11 mouse cellular contexts compared by ENCODE assay signal in the genomic region with DNA sequence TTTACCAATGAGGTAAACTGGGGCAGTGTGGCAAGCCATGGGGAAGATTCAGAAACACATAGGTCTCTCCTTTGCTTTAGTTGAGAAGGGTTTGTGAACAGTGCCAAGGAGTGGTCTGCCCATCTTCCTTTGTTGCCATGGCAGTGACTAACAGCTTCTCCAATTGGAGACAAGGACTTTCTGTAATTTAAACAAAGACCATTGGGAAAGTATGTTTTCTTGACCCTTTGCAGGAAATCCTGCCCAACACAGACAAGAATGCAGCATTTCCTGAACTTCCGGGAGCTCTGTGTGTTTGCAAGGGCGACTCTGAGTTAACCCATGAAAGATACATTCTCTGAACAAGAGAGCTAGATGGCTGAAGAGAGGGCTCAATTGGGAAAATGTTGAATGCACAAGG.
A peak's percentile ranks its signal among the peaks of the same experiment; 100 is the strongest.
DNase-seq lines count a peak whose midpoint lies in the region; ATAC-seq lines count a peak whose summit lies in the region.
"Had no signal": no experiment of that assay in that cellular context is flagged by ENCODE, and none has a peak within 500 bp of the region (broad histone marks: within the 10 kb centered on the region; RNA-seq: fewer than 3 reads in every experiment).

No protein-coding gene starts in this region.

- peak; percentile 64 for ATAC-seq in heart, embryonic 16.5 days (replicated peaks; ENCODE audit: extremely low read depth, insufficient read depth, low FRiP score)
- ATAC-seq in hindbrain, embryonic 11.5 days (ENCODE audit: low FRiP score) = no peak
- ATAC-seq: forebrain, embryonic 15.5 days had no signal

- peak; percentile 7 for DNase-seq in thymus, postnatal 0 days (ENCODE audit: low spot score)
- no peak for DNase-seq in thymus, postnatal 36 days
- peak; percentile 6 to 22 for DNase-seq in kidney, postnatal 4 days
- DNase-seq in yolk sac, embryonic 10.5 days (ENCODE audit: low spot score) = peak; percentile 10
- DNase-seq in hindbrain, embryonic 11.5 days (ENCODE audit: low spot score) = no peak
- no peak for DNase-seq in layer of hippocampus, postnatal 36 days
- DNase-seq: adrenal gland, adult 8-10 months; cerebellum, adult 8-10 months had no signal

- no peak overlapping the region for H3K4me3 ChIP-seq in heart, embryonic 16.5 days (ENCODE audit: low read length)
- H3K4me3 ChIP-seq in hindbrain, embryonic 11.5 days (ENCODE audit: low read depth, low read length) = no peak overlapping the region
- H3K4me3 ChIP-seq: forebrain, embryonic 15.5 days; limb, embryonic 13.5 days had no signal

- H3K4me1 ChIP-seq in heart, embryonic 16.5 days (ENCODE audit: control insufficient read depth, insufficient read depth, low read length) = no peaks in the 10 kb centered on the region
- H3K4me1 ChIP-seq in hindbrain, embryonic 11.5 days (replicated peaks; ENCODE audit: control insufficient read depth, insufficient read depth, low read length) = no peaks in the 10 kb centered on the region
- H3K4me1 ChIP-seq: forebrain, embryonic 15.5 days; limb, embryonic 13.5 days had no signal

- H3K9ac ChIP-seq in heart, embryonic 16.5 days (ENCODE audit: low read length) = no peak overlapping the region
- no peak overlapping the region for H3K9ac ChIP-seq in hindbrain, embryonic 11.5 days (ENCODE audit: low read depth, low read length)
- H3K9ac ChIP-seq: forebrain, embryonic 15.5 days; limb, embryonic 13.5 days had no signal

- no peaks in the 10 kb centered on the region for H3K9me3 ChIP-seq in heart, embryonic 16.5 days (replicated peaks; ENCODE audit: control insufficient read depth, low read length)
- no peaks in the 10 kb centered on the region for H3K9me3 ChIP-seq in hindbrain, embryonic 11.5 days (ENCODE audit: control insufficient read depth, low read length)
- H3K9me3 ChIP-seq: forebrain, embryonic 15.5 days; limb, embryonic 13.5 days had no signal

- no peaks in the 10 kb centered on the region for H3K36me3 ChIP-seq in heart, embryonic 16.5 days (ENCODE audit: control insufficient read depth, insufficient read depth)
- no peaks in the 10 kb centered on the region for H3K36me3 ChIP-seq in hindbrain, embryonic 11.5 days (ENCODE audit: control insufficient read depth, insufficient read depth, low read length)
- H3K36me3 ChIP-seq: forebrain, embryonic 15.5 days; limb, embryonic 13.5 days had no signal

- no peaks in the 10 kb centered on the region for H3K27me3 ChIP-seq in heart, embryonic 16.5 days (ENCODE audit: control insufficient read depth, insufficient read depth, low read length)
- H3K27me3 ChIP-seq in hindbrain, embryonic 11.5 days (ENCODE audit: control insufficient read depth, insufficient read depth, low read length) = no peaks in the 10 kb centered on the region
- H3K27me3 ChIP-seq: forebrain, embryonic 15.5 days; limb, embryonic 13.5 days had no signal

- H3K4me2 ChIP-seq in heart, embryonic 16.5 days (ENCODE audit: low read depth, low read length) = no peak overlapping the region
- H3K4me2 ChIP-seq in hindbrain, embryonic 11.5 days (replicated peaks; ENCODE audit: low read depth, low read length) = no peak overlapping the region
- H3K4me2 ChIP-seq: forebrain, embryonic 15.5 days; limb, embryonic 13.5 days had no signal

- H3K27ac ChIP-seq in heart, embryonic 16.5 days (ENCODE audit: low read length) = peak overlapping the region; percentile 50
- H3K27ac ChIP-seq in hindbrain, embryonic 11.5 days (ENCODE audit: low read depth, low read length) = no peak overlapping the region
- H3K27ac ChIP-seq: forebrain, embryonic 15.5 days; limb, embryonic 13.5 days had no signal

- WGBS in heart, embryonic 16.5 days = 40% methylated on average over 2 of the region's 2 CpGs
- WGBS in hindbrain, embryonic 11.5 days = 71% methylated on average over 2 of the region's 2 CpGs

Comparison
In these comparisons a context has a peak if more than half of its experiments do, and no peak if none do; other contexts are left out.
1. DNase-seq: peak in thymus, postnatal 0 days (single experiment), kidney, postnatal 4 days (2 of 2) and yolk sac, embryonic 10.5 days (single experiment); none in thymus, postnatal 36 days (0 of 2), hindbrain, embryonic 11.5 days (single experiment) and layer of hippocampus, postnatal 36 days (0 of 2).